ENCODE assay signal across 10 mouse cellular contexts in the genomic region with DNA sequence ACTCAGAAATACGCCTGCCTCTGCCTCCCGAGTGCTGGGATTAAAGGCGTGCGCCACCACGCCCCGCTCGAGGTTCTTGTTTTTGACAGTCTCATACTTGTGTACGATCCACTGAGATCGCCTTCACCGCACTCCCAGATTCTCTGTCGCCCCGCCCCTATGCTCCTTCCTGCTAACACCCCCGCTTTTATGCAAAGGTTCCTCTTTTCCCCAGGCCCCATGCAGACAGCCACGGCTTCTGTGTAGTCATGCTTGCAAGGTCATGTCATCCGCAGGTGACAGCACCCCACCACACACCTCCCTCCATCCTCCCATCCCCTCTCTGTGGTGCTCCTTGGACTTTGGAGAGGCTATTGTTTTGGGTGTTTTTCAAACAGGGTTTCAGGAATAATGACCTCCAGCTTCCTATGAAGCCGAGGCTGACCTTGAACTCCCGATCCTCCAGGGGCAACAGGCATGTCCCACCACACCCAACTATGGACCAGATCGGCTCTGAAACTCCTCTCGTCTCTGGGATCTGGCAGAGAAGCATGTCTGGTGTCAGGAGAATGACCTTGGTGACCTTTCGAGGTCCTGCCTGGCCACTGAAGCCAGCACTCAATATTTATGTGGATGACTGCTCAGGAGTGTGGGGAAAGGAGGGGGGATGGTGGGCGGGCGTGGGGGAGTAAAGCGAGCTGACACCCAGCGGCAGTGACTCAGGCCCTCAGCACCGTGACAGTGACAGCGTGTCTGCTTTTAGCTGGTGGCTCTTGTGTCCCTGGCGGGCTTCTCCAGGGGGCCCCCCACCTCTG. TPM values are rescaled to one million over a fixed set of nuclear protein-coding genes. Genes with fewer than 3 reads are reported as not detected.
A peak's percentile ranks its signal among the peaks of the same experiment; 100 is the strongest.
DNase-seq lines count a peak whose midpoint lies in the region; ATAC-seq and TF ChIP-seq lines count a peak whose summit lies in the region.
"Had no signal": no experiment of that assay in that cellular context is flagged by ENCODE, and none has a peak within 500 bp of the region (broad histone marks: within the 10 kb centered on the region; RNA-seq: fewer than 3 reads in every experiment).

No protein-coding gene starts in this region.

- peak overlapping the region; percentile 35; the same call in 1 of the 2 replicates for H3K9ac ChIP-seq in limb, embryonic 13.5 days

- no peak overlapping the region for H3K4me2 ChIP-seq in limb, embryonic 13.5 days (replicated peaks)

- no peak for DNase-seq in heart, embryonic 10.5 days (ENCODE audit: low spot score)
- DNase-seq in heart, adult 8-10 months (ENCODE audit: low spot score), result no peak
- DNase-seq in A20 (ENCODE audit: low read depth, low spot score), result peak; percentile 78
- DNase-seq in urinary bladder, postnatal 14 days (ENCODE audit: low spot score), result no peak
- no peak for DNase-seq in layer of hippocampus, adult 9-11 months
- no peak for DNase-seq in cerebellum, adult 18-20 months

- peak; percentile 0; the same call in 1 of the 2 replicates for TF ChIP-seq CTCF in bone marrow, adult 2 months (IDR thresholded peaks at IDR 0.05; ENCODE audit: control insufficient read depth, insufficient read depth, low read length)

- no peak for TF ChIP-seq POLR2A in bone marrow, adult 2 months (IDR thresholded peaks at IDR 0.05; ENCODE audit: borderline replicate concordance, control insufficient read depth, low read depth, low read length)

- H3K36me3 ChIP-seq in heart, embryonic 10.5 days, result peaks cover 18% of the 10 kb centered on the region
- no peaks in the 10 kb centered on the region for H3K36me3 ChIP-seq in limb, embryonic 13.5 days

- peak overlapping the region; percentile 90 for H3K27ac ChIP-seq in heart, embryonic 10.5 days
- H3K27ac ChIP-seq in bone marrow, adult 2 months (ENCODE audit: control insufficient read depth, insufficient read depth, low read depth, low read length, poor library complexity), result no peak overlapping the region
- no peak overlapping the region for H3K27ac ChIP-seq in limb, embryonic 13.5 days

- no peak for ATAC-seq in limb, embryonic 13.5 days (ENCODE audit: low FRiP score, low read depth)

- WGBS in heart, embryonic 10.5 days, result 52% methylated on average over 27 of the region's 27 CpGs
- WGBS in bone marrow, adult 2 months, result 8% methylated on average over 27 of the region's 27 CpGs
- WGBS in limb, embryonic 13.5 days, result 59% methylated on average over 27 of the region's 27 CpGs

- peaks cover 19% of the 10 kb centered on the region; the same call in 1 of the 2 replicates for H3K27me3 ChIP-seq in heart, embryonic 10.5 days (ENCODE audit: insufficient read depth, poor library complexity, severe bottlenecking)
- peaks cover 23% of the 10 kb centered on the region for H3K27me3 ChIP-seq in limb, embryonic 13.5 days

- H3K9me3 ChIP-seq in heart, embryonic 10.5 days, result no peaks in the 10 kb centered on the region
- 0 out of 2 replicates have a peak, but pooled peaks cover 2% of the 10 kb centered on the region for H3K9me3 ChIP-seq in limb, embryonic 13.5 days

- peaks cover 44% of the 10 kb centered on the region for H3K4me1 ChIP-seq in heart, embryonic 10.5 days
- H3K4me1 ChIP-seq in bone marrow, adult 2 months (ENCODE audit: control insufficient read depth, insufficient read depth, low read length), result peaks cover 1% of the 10 kb centered on the region; the same call in 1 of the 2 replicates
- peaks cover 24% of the 10 kb centered on the region for H3K4me1 ChIP-seq in limb, embryonic 13.5 days

- peak overlapping the region; percentile 61 for H3K4me3 ChIP-seq in heart, embryonic 10.5 days
- H3K4me3 ChIP-seq in bone marrow, adult 2 months (replicated peaks; ENCODE audit: control insufficient read depth, low read depth, low read length), result no peak overlapping the region
- H3K4me3 ChIP-seq in limb, embryonic 13.5 days, result no peak overlapping the region

RNA-seq across cellular contexts. Expression of a gene that starts 1.0 kb away (rescaled TPM):
- polyA plus RNA-seq in heart, embryonic 10.5 days (2016; fragmentation: Nextera tagmentation; extraction: Ambion mirVana), result 61.5 and 132 TPM in 2 replicates
- total RNA-seq in heart, adult 8-10 months (2022), result 1,000 to 10,000 TPM; 1,512 to 1,942 (median 1,609) TPM
- 0.34 and 0.72 TPM in 2 replicates for polyA plus RNA-seq in bone marrow, adult 2 months (2011; ENCODE audit: insufficient read depth, insufficient read length, low replicate concordance, missing spikeins)
- polyA plus RNA-seq in limb, embryonic 13.5 days (2015; fragmentation: Nextera tagmentation; extraction: Ambion mirVana), result 0.06 and 0.10 TPM in 2 replicates
- total RNA-seq: MEL had no signal

RNA-seq across cellular contexts. Expression of a gene that starts 3.8 kb away (rescaled TPM):
- 0.93 and 1.3 TPM in 2 replicates for polyA plus RNA-seq in heart, embryonic 10.5 days (2016; fragmentation: Nextera tagmentation; extraction: Ambion mirVana)
- 1 to 10 TPM in 1 of 4 experiments, under 1 TPM in 3; 0.33 to 1.5 (median 0.59) TPM for total RNA-seq in heart, adult 8-10 months (2022)
- not detected in 2 replicates for polyA plus RNA-seq in bone marrow, adult 2 months (2011; ENCODE audit: insufficient read depth, insufficient read length, low replicate concordance, missing spikeins)
- not detected in 2 replicates for polyA plus RNA-seq in limb, embryonic 13.5 days (2015; fragmentation: Nextera tagmentation; extraction: Ambion mirVana)
- total RNA-seq: MEL had no signal

RNA-seq across cellular contexts. Expression of a gene that starts 16.3 kb away (rescaled TPM):
- polyA plus RNA-seq in heart, embryonic 10.5 days (2016; fragmentation: Nextera tagmentation; extraction: Ambion mirVana), result not detected in 2 replicates
- total RNA-seq in heart, adult 8-10 months (2022), result 1 to 10 TPM in 1 of 4 experiments, under 1 TPM in 3; 0.82 to 1.5 (median 0.93) TPM
- polyA plus RNA-seq in bone marrow, adult 2 months (2011; ENCODE audit: insufficient read depth, insufficient read length, low replicate concordance, missing spikeins), result not detected in 2 replicates
- not detected in 2 replicates for polyA plus RNA-seq in limb, embryonic 13.5 days (2015; fragmentation: Nextera tagmentation; extraction: Ambion mirVana)
- total RNA-seq: MEL had no signal

RNA-seq across cellular contexts. Expression of a gene that starts 21.1 kb away (rescaled TPM):
- polyA plus RNA-seq in heart, embryonic 10.5 days (2016; fragmentation: Nextera tagmentation; extraction: Ambion mirVana), result 0.11 and 0.44 TPM in 2 replicates
- not detected for total RNA-seq in heart, adult 8-10 months (2022)
- not detected in 2 replicates for polyA plus RNA-seq in bone marrow, adult 2 months (2011; ENCODE audit: insufficient read depth, insufficient read length, low replicate concordance, missing spikeins)
- 0.23 and 0.36 TPM in 2 replicates for polyA plus RNA-seq in limb, embryonic 13.5 days (2015; fragmentation: Nextera tagmentation; extraction: Ambion mirVana)
- total RNA-seq: left cerebral cortex, postnatal 36 days; MEL had no signal

RNA-seq across cellular contexts. Expression of a gene that starts 24.9 kb away (rescaled TPM):
- polyA plus RNA-seq in heart, embryonic 10.5 days (2016; fragmentation: Nextera tagmentation; extraction: Ambion mirVana), result 31.5 and 33.7 TPM in 2 replicates
- 10 to 100 TPM; 24.8 to 28.4 (median 26.5) TPM for total RNA-seq in heart, adult 8-10 months (2022)
- polyA plus RNA-seq in bone marrow, adult 2 months (2011; ENCODE audit: insufficient read depth, insufficient read length, low replicate concordance, missing spikeins), result 12.1 and 24.1 TPM in 2 replicates
- 48.6 and 48.7 TPM in 2 replicates for polyA plus RNA-seq in limb, embryonic 13.5 days (2015; fragmentation: Nextera tagmentation; extraction: Ambion mirVana)

Comparison
In these comparisons a context has a peak if more than half of its experiments do, and no peak if none do; other contexts are left out.
1. RNA of a gene that starts 1.0 kb away (polyA plus RNA-seq): 61.5 to 132 TPM in heart, embryonic 10.5 days; 0.34 to 0.72 TPM in bone marrow, adult 2 months and 0.06 to 0.10 TPM in limb, embryonic 13.5 days; every median in the first group is over 10 times any median in the second.